Mouse (Mus musculus): ENCODE measurements around the gene Dcun1d2. TPM values are rescaled to one million over a fixed set of nuclear protein-coding genes. Genes with fewer than 3 reads are reported as not detected.

Dcun1d2 gene
- polyA plus RNA-seq, 1 experiment from 2014 or later: 33.4 TPM

DNA sequence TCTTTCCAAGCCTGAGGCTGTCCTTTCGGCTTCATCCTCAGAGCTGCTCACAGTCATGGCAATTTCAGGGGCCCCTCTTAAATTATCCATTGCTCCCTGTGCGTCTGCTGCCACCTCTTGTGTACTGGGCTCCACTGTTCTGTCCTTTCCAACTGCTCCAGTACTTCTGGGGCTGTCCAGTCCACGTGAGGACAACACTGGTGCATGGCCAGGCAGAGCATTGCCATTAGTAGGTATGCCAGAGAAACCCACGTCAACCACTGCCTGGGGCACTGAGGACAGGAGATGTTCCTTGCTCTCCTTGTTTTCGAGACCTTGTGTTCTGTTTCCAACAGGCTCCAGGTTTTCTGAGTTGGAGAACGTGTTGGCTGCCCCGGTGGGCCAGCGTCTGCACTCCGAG, 63.5 kb downstream of the Dcun1d2 start:
- no peaks in the 10 kb centered on the region for H3K9me3 ChIP-seq (replicated peaks; ENCODE audit: control insufficient read depth, low read length)
- H3K27ac ChIP-seq (ENCODE audit: low read depth, low read length): no peak overlapping the region
- no peaks in the 10 kb centered on the region for H3K27me3 ChIP-seq (replicated peaks; ENCODE audit: control insufficient read depth, insufficient read depth, low read length)
- H3K36me3 ChIP-seq (ENCODE audit: control insufficient read depth, insufficient read depth, low read length): no peaks in the 10 kb centered on the region
- no peaks in the 10 kb centered on the region for H3K4me1 ChIP-seq (ENCODE audit: control insufficient read depth, insufficient read depth, low read length)
- H3K4me2 ChIP-seq (ENCODE audit: low read length): no peak overlapping the region
- DNase-seq (ENCODE audit: low spot score): no peak
- H3K4me3 ChIP-seq (ENCODE audit: low read depth, low read length): no peak overlapping the region
- no peak for ATAC-seq
- no peak overlapping the region for H3K9ac ChIP-seq (ENCODE audit: low read length)
- 88% methylated on average over 9 of the region's 9 CpGs for WGBS

DNA sequence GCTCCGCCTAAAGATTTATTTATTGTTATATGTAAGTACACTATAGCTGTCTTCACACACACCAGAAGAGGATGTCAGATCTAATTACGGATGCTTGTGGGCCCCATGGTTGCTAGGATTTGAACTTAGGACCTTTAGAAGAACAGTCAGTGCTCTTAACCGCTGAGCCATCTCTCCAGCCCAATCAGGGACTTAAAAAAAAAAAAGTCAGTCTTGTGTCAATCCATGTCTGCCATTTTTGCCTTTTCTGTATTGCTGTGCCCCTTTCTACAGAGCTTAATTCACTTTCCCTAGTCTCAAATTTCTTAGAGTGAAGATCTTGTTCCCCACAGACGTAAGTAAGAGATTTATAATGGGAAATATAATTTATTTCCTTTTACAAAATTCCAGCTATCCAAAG, 69.5 kb downstream of the Dcun1d2 start:
- Histone ChIP-seq H3K36me3 (ENCODE audit: control insufficient read depth, insufficient read depth, low read length) (no peaks in the 10 kb centered on the region), H3K4me2 (ENCODE audit: low read length) (no peak overlapping the region), H3K4me3 (ENCODE audit: low read depth, low read length) (no peak overlapping the region), H3K4me1 (ENCODE audit: control insufficient read depth, insufficient read depth, low read length) (0 out of 2 replicates have a peak, but pooled peaks cover 4% of the 10 kb centered on the region), H3K9me3 (replicated peaks; ENCODE audit: control insufficient read depth, low read length) (no peaks in the 10 kb centered on the region), H3K27me3 (replicated peaks; ENCODE audit: control insufficient read depth, insufficient read depth, low read length) (no peaks in the 10 kb centered on the region), H3K27ac (ENCODE audit: low read depth, low read length) (no peak overlapping the region), H3K9ac (ENCODE audit: low read length) (no peak overlapping the region)
- WGBS: 89% methylated on average over 4 of the region's 4 CpGs
- DNase-seq (ENCODE audit: low spot score): no peak
- no peak for ATAC-seq

DNA sequence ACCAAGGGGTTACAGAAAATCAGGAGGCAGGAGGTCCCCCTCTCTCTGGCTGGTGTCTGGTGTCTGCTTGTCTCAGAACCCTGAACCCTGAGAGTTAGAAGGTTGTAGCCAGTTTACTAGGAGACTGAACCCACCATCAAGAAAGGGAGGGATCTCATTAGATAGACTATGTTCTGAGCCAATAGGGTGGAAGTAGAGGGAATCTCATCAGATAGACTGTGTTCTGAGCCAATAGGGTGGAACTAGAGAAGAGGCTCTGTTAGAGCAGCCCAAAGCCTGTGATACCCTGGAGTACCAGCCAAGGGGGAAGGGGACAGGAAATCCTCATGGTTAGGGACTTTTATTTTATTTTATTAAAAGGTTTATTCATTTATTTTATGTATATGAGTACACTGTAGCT, 69.9 kb downstream of the Dcun1d2 start:
- no peak overlapping the region for H3K4me2 ChIP-seq (ENCODE audit: low read length)
- no peak overlapping the region for H3K4me3 ChIP-seq (ENCODE audit: low read depth, low read length)
- ATAC-seq: no peak
- H3K9ac ChIP-seq (ENCODE audit: low read length): no peak overlapping the region
- DNase-seq (ENCODE audit: low spot score): no peak
- H3K27me3 ChIP-seq (replicated peaks; ENCODE audit: control insufficient read depth, insufficient read depth, low read length): no peaks in the 10 kb centered on the region
- H3K27ac ChIP-seq (ENCODE audit: low read depth, low read length): no peak overlapping the region
- H3K36me3 ChIP-seq (ENCODE audit: control insufficient read depth, insufficient read depth, low read length): no peaks in the 10 kb centered on the region
- H3K4me1 ChIP-seq (ENCODE audit: control insufficient read depth, insufficient read depth, low read length): 0 out of 2 replicates have a peak, but pooled peaks cover 8% of the 10 kb centered on the region
- no peaks in the 10 kb centered on the region for H3K9me3 ChIP-seq (replicated peaks; ENCODE audit: control insufficient read depth, low read length)

GRCm38 (mm10) chr8:13217093-13217492, 70.8 kb downstream of the Dcun1d2 start:
- Histone ChIP-seq H3K4me1 (ENCODE audit: control insufficient read depth, insufficient read depth, low read length) (0 out of 2 replicates have a peak, but pooled peaks cover 8% of the 10 kb centered on the region), H3K27ac (ENCODE audit: low read depth, low read length) (no peak overlapping the region), H3K9ac (ENCODE audit: low read length) (no peak overlapping the region), H3K27me3 (replicated peaks; ENCODE audit: control insufficient read depth, insufficient read depth, low read length) (no peaks in the 10 kb centered on the region), H3K4me3 (ENCODE audit: low read depth, low read length) (no peak overlapping the region), H3K9me3 (replicated peaks; ENCODE audit: control insufficient read depth, low read length) (no peaks in the 10 kb centered on the region), H3K36me3 (ENCODE audit: control insufficient read depth, insufficient read depth, low read length) (no peaks in the 10 kb centered on the region), H3K4me2 (ENCODE audit: low read length) (no peak overlapping the region)
- ATAC-seq (no peak), DNase-seq (ENCODE audit: low spot score) (no peak)
- WGBS: 71% methylated on average over 5 of the region's 5 CpGs

GRCm38 (mm10) chr8:13216386-13216785, 71.5 kb downstream of the Dcun1d2 start:
- 0 out of 2 replicates have a peak, but pooled peaks cover 8% of the 10 kb centered on the region for H3K4me1 ChIP-seq (ENCODE audit: control insufficient read depth, insufficient read depth, low read length)
- WGBS: 73% methylated on average over 8 of the region's 8 CpGs
- no peaks in the 10 kb centered on the region for H3K27me3 ChIP-seq (replicated peaks; ENCODE audit: control insufficient read depth, insufficient read depth, low read length)
- no peak for DNase-seq (ENCODE audit: low spot score)
- H3K9ac ChIP-seq (ENCODE audit: low read length): no peak overlapping the region
- no peaks in the 10 kb centered on the region for H3K9me3 ChIP-seq (replicated peaks; ENCODE audit: control insufficient read depth, low read length)
- no peak overlapping the region for H3K4me2 ChIP-seq (ENCODE audit: low read length)
- H3K27ac ChIP-seq (ENCODE audit: low read depth, low read length): no peak overlapping the region
- H3K4me3 ChIP-seq (ENCODE audit: low read depth, low read length): no peak overlapping the region
- H3K36me3 ChIP-seq (ENCODE audit: control insufficient read depth, insufficient read depth, low read length): no peaks in the 10 kb centered on the region
- ATAC-seq: no peak

GRCm38 (mm10) chr8:13213479-13214268, 74.3 kb downstream of the Dcun1d2 start:
- Histone ChIP-seq H3K36me3 (ENCODE audit: control insufficient read depth, insufficient read depth, low read length) (no peaks in the 10 kb centered on the region), H3K4me3 (ENCODE audit: low read depth, low read length) (no peak overlapping the region), H3K9me3 (replicated peaks; ENCODE audit: control insufficient read depth, low read length) (no peaks in the 10 kb centered on the region), H3K9ac (ENCODE audit: low read length) (no peak overlapping the region), H3K27me3 (replicated peaks; ENCODE audit: control insufficient read depth, insufficient read depth, low read length) (no peaks in the 10 kb centered on the region), H3K4me1 (ENCODE audit: control insufficient read depth, insufficient read depth, low read length) (0 out of 2 replicates have a peak, but pooled peaks cover 8% of the 10 kb centered on the region), H3K4me2 (ENCODE audit: low read length) (no peak overlapping the region), H3K27ac (ENCODE audit: low read depth, low read length) (no peak overlapping the region)
- peak; percentile 86 for ATAC-seq
- 24% methylated on average over 10 of the region's 10 CpGs for WGBS
- DNase-seq (ENCODE audit: low spot score): peak; percentile 91

DNA sequence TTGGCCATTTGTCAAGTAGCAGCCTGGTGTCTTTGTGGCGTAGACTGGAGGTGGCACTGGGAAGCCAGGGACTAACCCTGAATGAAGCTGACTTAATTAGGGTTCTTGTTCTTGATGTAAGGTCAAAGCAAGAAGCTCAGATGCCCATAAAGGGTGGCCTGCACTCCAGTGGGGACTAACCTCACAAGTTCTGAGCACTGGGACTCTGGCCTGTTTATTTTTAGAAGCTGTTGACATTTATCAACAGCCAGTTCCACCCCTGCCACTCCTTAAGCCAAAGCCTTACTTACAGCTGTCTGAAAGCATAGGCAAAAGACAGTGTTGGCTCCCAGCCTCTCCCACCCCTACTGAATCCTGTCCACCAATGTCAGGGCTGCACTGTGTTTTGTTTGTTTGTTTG, 78.2 kb downstream of the Dcun1d2 start:
- Histone ChIP-seq H3K27ac (ENCODE audit: low read depth, low read length) (no peak overlapping the region), H3K4me2 (ENCODE audit: low read length) (no peak overlapping the region), H3K4me1 (ENCODE audit: control insufficient read depth, insufficient read depth, low read length) (0 out of 2 replicates have a peak, but pooled peaks cover 8% of the 10 kb centered on the region), H3K27me3 (replicated peaks; ENCODE audit: control insufficient read depth, insufficient read depth, low read length) (no peaks in the 10 kb centered on the region), H3K36me3 (ENCODE audit: control insufficient read depth, insufficient read depth, low read length) (no peaks in the 10 kb centered on the region), H3K4me3 (ENCODE audit: low read depth, low read length) (no peak overlapping the region), H3K9ac (ENCODE audit: low read length) (no peak overlapping the region), H3K9me3 (replicated peaks; ENCODE audit: control insufficient read depth, low read length) (no peaks in the 10 kb centered on the region)
- ATAC-seq (no peak), DNase-seq (ENCODE audit: low spot score) (no peak)
- WGBS: 59% methylated on average over 1 of the region's 1 CpGs

GRCm38 (mm10) chr8:13208627-13209355, 79.1 kb downstream of the Dcun1d2 start:
- H3K4me3 ChIP-seq (ENCODE audit: low read depth, low read length): no peak overlapping the region
- no peak overlapping the region for H3K27ac ChIP-seq (ENCODE audit: low read depth, low read length)
- no peaks in the 10 kb centered on the region for H3K27me3 ChIP-seq (replicated peaks; ENCODE audit: control insufficient read depth, insufficient read depth, low read length)
- no peaks in the 10 kb centered on the region for H3K36me3 ChIP-seq (ENCODE audit: control insufficient read depth, insufficient read depth, low read length)
- DNase-seq (ENCODE audit: low spot score) (no peak), ATAC-seq (no peak)
- H3K4me2 ChIP-seq (ENCODE audit: low read length): no peak overlapping the region
- WGBS: 46% methylated on average over 6 of the region's 6 CpGs
- H3K4me1 ChIP-seq (ENCODE audit: control insufficient read depth, insufficient read depth, low read length): 0 out of 2 replicates have a peak, but pooled peaks cover 8% of the 10 kb centered on the region
- H3K9ac ChIP-seq (ENCODE audit: low read length): no peak overlapping the region
- H3K9me3 ChIP-seq (replicated peaks; ENCODE audit: control insufficient read depth, low read length): no peaks in the 10 kb centered on the region

DNA sequence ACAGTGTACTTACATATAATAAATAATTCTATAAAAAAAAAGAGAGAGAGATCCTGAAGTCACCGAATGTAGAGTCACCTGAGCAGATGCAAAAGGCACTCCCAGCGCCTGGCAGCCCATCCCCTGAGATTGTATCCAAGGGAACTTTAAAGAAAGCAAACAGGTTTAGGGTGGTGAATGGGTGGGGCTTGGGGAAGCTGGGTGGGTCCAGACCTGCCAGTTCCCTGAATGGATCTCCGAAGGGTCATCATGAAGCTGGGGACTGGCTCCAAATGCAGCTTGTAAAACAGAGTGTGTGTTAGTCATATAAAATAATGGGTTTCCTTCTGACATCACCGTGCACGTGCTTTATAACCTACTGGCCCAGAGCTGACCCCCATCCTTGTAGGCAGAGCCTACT, 81.6 kb downstream of the Dcun1d2 start:
- Histone ChIP-seq H3K27me3 (replicated peaks; ENCODE audit: control insufficient read depth, insufficient read depth, low read length) (peaks cover 19% of the 10 kb centered on the region), H3K36me3 (ENCODE audit: control insufficient read depth, insufficient read depth, low read length) (no peaks in the 10 kb centered on the region), H3K9ac (ENCODE audit: low read length) (no peak overlapping the region), H3K9me3 (replicated peaks; ENCODE audit: control insufficient read depth, low read length) (no peaks in the 10 kb centered on the region), H3K27ac (ENCODE audit: low read depth, low read length) (no peak overlapping the region), H3K4me1 (ENCODE audit: control insufficient read depth, insufficient read depth, low read length) (no peaks in the 10 kb centered on the region), H3K4me3 (ENCODE audit: low read depth, low read length) (no peak overlapping the region), H3K4me2 (ENCODE audit: low read length) (no peak overlapping the region)
- 53% methylated on average over 5 of the region's 5 CpGs for WGBS
- ATAC-seq (no peak), DNase-seq (ENCODE audit: low spot score) (no peak)

Data from forebrain, embryonic 14.5 days (tissue).